Mouse (Mus musculus): Measurements from ENCODE around the gene Orc3.

GRCm38 (mm10) chr4:34550748-34551097 lies 64.0 kb downstream of the Orc3 start, which contains the start of gene Akirin2:
- TF ChIP-seq MAFK (IDR thresholded peaks at IDR 0.05; ENCODE audit: insufficient read depth, low read depth, low read length) (no peak), ZC3H11A (IDR thresholded peaks at IDR 0.05; ENCODE audit: borderline replicate concordance, low read depth, low read length) (no peak), ZNF384 (IDR thresholded peaks at IDR 0.05; ENCODE audit: low read depth, low read length) (no peak), CHD2 (IDR thresholded peaks at IDR 0.05; ENCODE audit: low read depth, low read length) (no peak)

Data from ES-E14 (cell line).